Mouse (Mus musculus) left cerebral cortex, adult 11 months (tissue): ENCODE measurements at regions not wholly inside any gene's neighbourhood (a gene's known extent, or its start where the extent isn't known, plus 50 kb on each side); places are given as distances from the start of the nearest gene placed in this dataset.

Experiments
- DNase-seq: peaks from one replicate; pipeline ENCODE4 v3.0.0; 2022; ENCODE audit warnings: low spot score

GRCm38 (mm10) chr10:122194139-122194538 lies 97.0 kb upstream of the Rxylt1 start:
- no peak for DNase-seq

- DNase-seq, result peak; percentile 16
These were observed 96.2 kb upstream of the Rxylt1 start for GRCm38 (mm10) chr10:122193343-122193742.

GRCm38 (mm10) chr10:122185152-122185745 lies 88.1 kb upstream of the Rxylt1 start:
- DNase-seq, result no peak

- no peak for DNase-seq
These were observed 85.9 kb upstream of the Rxylt1 start for GRCm38 (mm10) chr10:122183025-122183424.

GRCm38 (mm10) chr10:122149038-122149437 lies 51.9 kb upstream of the Rxylt1 start:
- no peak for DNase-seq

- no peak for DNase-seq
These were observed 51.4 kb upstream of the Rxylt1 start for GRCm38 (mm10) chr10:122148609-122149008.
